Mouse (Mus musculus): ENCODE data around the gene Rad54l. TPM values are rescaled to one million over a fixed set of nuclear protein-coding genes. Genes with fewer than 3 reads are reported as not detected.

Gene Rad54l
- polyA plus RNA-seq, 1 experiment = 25.9 TPM

- WGBS = 41% methylated on average over 4 of the region's 4 CpGs
- no peak for TF ChIP-seq POLR2A (IDR thresholded peaks at IDR 0.05; ENCODE audit: borderline replicate concordance, control insufficient read depth, low read depth, low read length)
- TF ChIP-seq CTCF (IDR thresholded peaks at IDR 0.05; ENCODE audit: control insufficient read depth, insufficient read depth, low read length) = no peak
- Histone ChIP-seq H3K27ac (ENCODE audit: control insufficient read depth, insufficient read depth, low read depth, low read length, poor library complexity) (no peak overlapping the region), H3K4me1 (ENCODE audit: control insufficient read depth, insufficient read depth, low read length) (no peaks in the 10 kb centered on the region; the same call in 1 of the 2 replicates), H3K4me3 (replicated peaks; ENCODE audit: control insufficient read depth, low read depth, low read length) (no peak overlapping the region)
Observed at GRCm38 (mm10) chr4:116133126-116133525, 9.6 kb upstream of the Rad54l start.

- TF ChIP-seq POLR2A (IDR thresholded peaks at IDR 0.05; ENCODE audit: borderline replicate concordance, control insufficient read depth, low read depth, low read length) (no peak), CTCF (IDR thresholded peaks at IDR 0.05; ENCODE audit: control insufficient read depth, insufficient read depth, low read length) (no peak)
- H3K4me3 ChIP-seq (replicated peaks; ENCODE audit: control insufficient read depth, low read depth, low read length) = no peak overlapping the region
- H3K4me1 ChIP-seq (ENCODE audit: control insufficient read depth, insufficient read depth, low read length) = no peaks in the 10 kb centered on the region; the same call in none of the 2 replicates
- H3K27ac ChIP-seq (ENCODE audit: control insufficient read depth, insufficient read depth, low read depth, low read length, poor library complexity) = no peak overlapping the region
- WGBS = 82% methylated on average over 6 of the region's 6 CpGs
Observed at GRCm38 (mm10) chr4:116127956-116128355, 4.5 kb upstream of the Rad54l start.

- 80% methylated on average over 4 of the region's 4 CpGs for WGBS
- TF ChIP-seq CTCF (IDR thresholded peaks at IDR 0.05; ENCODE audit: control insufficient read depth, insufficient read depth, low read length) (no peak), POLR2A (IDR thresholded peaks at IDR 0.05; ENCODE audit: borderline replicate concordance, control insufficient read depth, low read depth, low read length) (no peak)
- H3K4me1 ChIP-seq (ENCODE audit: control insufficient read depth, insufficient read depth, low read length) = no peaks in the 10 kb centered on the region; the same call in none of the 2 replicates
- no peak overlapping the region for H3K27ac ChIP-seq (ENCODE audit: control insufficient read depth, insufficient read depth, low read depth, low read length, poor library complexity)
- no peak overlapping the region for H3K4me3 ChIP-seq (replicated peaks; ENCODE audit: control insufficient read depth, low read depth, low read length)
Observed at GRCm38 (mm10) chr4:116125803-116126386, 2.4 kb upstream of the Rad54l start.

- WGBS = 0% methylated on average over 1 of the region's 1 CpGs
- 0 out of 2 replicates have a peak overlapping the region, but pooled peaks have one; percentile 2 for H3K27ac ChIP-seq (ENCODE audit: control insufficient read depth, insufficient read depth, low read depth, low read length, poor library complexity)
- no peaks in the 10 kb centered on the region; the same call in none of the 2 replicates for H3K4me1 ChIP-seq (ENCODE audit: control insufficient read depth, insufficient read depth, low read length)
- H3K4me3 ChIP-seq (replicated peaks; ENCODE audit: control insufficient read depth, low read depth, low read length) = peak overlapping the region; percentile 74
- TF ChIP-seq POLR2A (IDR thresholded peaks at IDR 0.05; ENCODE audit: borderline replicate concordance, control insufficient read depth, low read depth, low read length) = no peak
Observed at GRCm38 (mm10) chr4:116122762-116123161, 728 bp downstream of the Rad54l start.

GRCm38 (mm10) chr4:116111486-116111885 lies 12.0 kb downstream of the Rad54l start:
- H3K4me3 ChIP-seq (replicated peaks; ENCODE audit: control insufficient read depth, low read depth, low read length) = no peak overlapping the region
- TF ChIP-seq POLR2A (IDR thresholded peaks at IDR 0.05; ENCODE audit: borderline replicate concordance, control insufficient read depth, low read depth, low read length) (no peak), CTCF (IDR thresholded peaks at IDR 0.05; ENCODE audit: control insufficient read depth, insufficient read depth, low read length) (no peak)
- no peaks in the 10 kb centered on the region for H3K4me1 ChIP-seq (ENCODE audit: control insufficient read depth, insufficient read depth, low read length)
- 89% methylated on average over 2 of the region's 2 CpGs for WGBS
- H3K27ac ChIP-seq (ENCODE audit: control insufficient read depth, insufficient read depth, low read depth, low read length, poor library complexity) = no peak overlapping the region

- no peak for TF ChIP-seq POLR2A (IDR thresholded peaks at IDR 0.05; ENCODE audit: borderline replicate concordance, control insufficient read depth, low read depth, low read length)
- H3K4me1 ChIP-seq (ENCODE audit: control insufficient read depth, insufficient read depth, low read length) = no peaks in the 10 kb centered on the region
- H3K27ac ChIP-seq (ENCODE audit: control insufficient read depth, insufficient read depth, low read depth, low read length, poor library complexity) = no peak overlapping the region
- WGBS = 91% methylated on average over 6 of the region's 6 CpGs
- no peak overlapping the region for H3K4me3 ChIP-seq (replicated peaks; ENCODE audit: control insufficient read depth, low read depth, low read length)
Observed at GRCm38 (mm10) chr4:116110695-116111094, 12.8 kb downstream of the Rad54l start.

- TF ChIP-seq POLR2A (IDR thresholded peaks at IDR 0.05; ENCODE audit: borderline replicate concordance, control insufficient read depth, low read depth, low read length) (no peak), CTCF (IDR thresholded peaks at IDR 0.05; ENCODE audit: control insufficient read depth, insufficient read depth, low read length) (no peak)
- no peaks in the 10 kb centered on the region; the same call in 1 of the 2 replicates for H3K4me1 ChIP-seq (ENCODE audit: control insufficient read depth, insufficient read depth, low read length)
- no peak overlapping the region for H3K27ac ChIP-seq (ENCODE audit: control insufficient read depth, insufficient read depth, low read depth, low read length, poor library complexity)
- WGBS = 91% methylated on average over 5 of the region's 5 CpGs
- no peak overlapping the region for H3K4me3 ChIP-seq (replicated peaks; ENCODE audit: control insufficient read depth, low read depth, low read length)
Observed at GRCm38 (mm10) chr4:116105278-116105677, 18.2 kb downstream of the Rad54l start.

- WGBS = 49% methylated on average over 7 of the region's 7 CpGs
Observed at GRCm38 (mm10) chr4:116100959-116101358, 22.5 kb downstream of the Rad54l start.

GRCm38 (mm10) chr4:116097211-116097610 lies 26.3 kb downstream of the Rad54l start:
- 89% methylated on average over 8 of the region's 8 CpGs for WGBS
- no peak overlapping the region for H3K4me3 ChIP-seq (replicated peaks; ENCODE audit: control insufficient read depth, low read depth, low read length)
- TF ChIP-seq CTCF (IDR thresholded peaks at IDR 0.05; ENCODE audit: control insufficient read depth, insufficient read depth, low read length) (no peak), POLR2A (IDR thresholded peaks at IDR 0.05; ENCODE audit: borderline replicate concordance, control insufficient read depth, low read depth, low read length) (no peak)
- no peaks in the 10 kb centered on the region; the same call in 1 of the 2 replicates for H3K4me1 ChIP-seq (ENCODE audit: control insufficient read depth, insufficient read depth, low read length)
- H3K27ac ChIP-seq (ENCODE audit: control insufficient read depth, insufficient read depth, low read depth, low read length, poor library complexity) = no peak overlapping the region

More at GRCm38 (mm10) chr4:116100959-116101358, 22.5 kb downstream of the Rad54l start:
- no peak overlapping the region for H3K27ac ChIP-seq (ENCODE audit: control insufficient read depth, insufficient read depth, low read depth, low read length, poor library complexity)
- H3K4me3 ChIP-seq (replicated peaks; ENCODE audit: control insufficient read depth, low read depth, low read length) = no peak overlapping the region
- TF ChIP-seq CTCF (IDR thresholded peaks at IDR 0.05; ENCODE audit: control insufficient read depth, insufficient read depth, low read length) = no peak
- no peak for TF ChIP-seq POLR2A (IDR thresholded peaks at IDR 0.05; ENCODE audit: borderline replicate concordance, control insufficient read depth, low read depth, low read length)
- H3K4me1 ChIP-seq (ENCODE audit: control insufficient read depth, insufficient read depth, low read length) = no peaks in the 10 kb centered on the region; the same call in 1 of the 2 replicates
